Mouse (Mus musculus) naive thymus-derived CD4-positive, alpha-beta T cell, adult 2 months (primary cell): ENCODE measurements around the gene Hspa1a.

Experiments
- DNase-seq: peaks from one replicate; pipeline ENCODE4 v3.0.0-alpha.2; 2011; ENCODE audit warnings: low read depth

Gene Hspa1a

DNA sequence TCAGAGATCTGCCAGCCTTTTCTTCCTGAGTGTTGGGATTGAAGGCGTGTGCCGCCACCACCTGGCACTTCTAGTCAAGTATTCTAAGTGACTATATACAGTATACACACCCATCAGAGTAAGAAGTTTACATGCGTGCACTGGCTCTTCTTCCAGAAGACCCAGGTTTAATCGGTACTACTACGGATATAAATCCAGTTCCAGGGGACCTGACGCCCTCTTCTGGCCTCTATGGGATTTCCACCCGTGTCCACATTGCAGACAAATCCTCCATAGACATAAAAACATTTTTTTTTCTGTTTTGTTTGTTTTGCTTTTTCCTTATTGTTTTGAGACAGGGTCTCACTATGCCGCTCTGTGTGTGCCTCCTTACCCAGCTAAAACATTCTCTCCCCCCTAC lies 24.4 kb downstream of the Hspa1a start:
- DNase-seq, result peak; percentile 59

DNA sequence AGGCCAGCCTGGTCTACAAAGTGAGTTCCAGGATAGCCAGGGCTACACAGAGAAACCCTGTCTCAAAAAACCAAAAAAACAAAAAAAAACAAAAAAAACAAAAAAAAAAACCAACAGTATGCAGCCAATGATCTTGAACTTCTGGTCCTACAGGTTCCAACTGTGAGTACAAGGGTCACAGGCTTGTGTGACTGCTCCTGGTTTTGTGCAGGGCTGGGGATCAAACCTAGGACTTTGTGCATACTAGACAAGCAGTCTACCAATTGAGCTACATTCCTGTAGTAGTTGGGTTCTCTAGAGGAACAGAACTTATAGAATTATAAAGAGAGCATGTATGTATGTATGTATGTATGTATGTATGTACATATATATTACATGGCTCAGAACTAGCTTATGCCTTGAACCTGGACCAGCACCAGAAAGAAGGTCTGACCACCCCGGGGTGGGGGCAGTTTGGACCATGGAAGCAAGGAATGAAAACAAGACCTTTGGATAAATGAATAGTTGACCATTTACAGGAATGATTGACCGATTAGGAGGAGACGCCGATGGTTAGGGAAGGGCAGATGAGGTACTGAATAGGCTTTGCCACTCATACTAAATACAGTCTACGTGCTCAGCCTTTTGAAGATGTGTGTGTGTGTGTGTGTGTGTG lies 25.3 kb downstream of the Hspa1a start:
- DNase-seq, result no peak

DNA sequence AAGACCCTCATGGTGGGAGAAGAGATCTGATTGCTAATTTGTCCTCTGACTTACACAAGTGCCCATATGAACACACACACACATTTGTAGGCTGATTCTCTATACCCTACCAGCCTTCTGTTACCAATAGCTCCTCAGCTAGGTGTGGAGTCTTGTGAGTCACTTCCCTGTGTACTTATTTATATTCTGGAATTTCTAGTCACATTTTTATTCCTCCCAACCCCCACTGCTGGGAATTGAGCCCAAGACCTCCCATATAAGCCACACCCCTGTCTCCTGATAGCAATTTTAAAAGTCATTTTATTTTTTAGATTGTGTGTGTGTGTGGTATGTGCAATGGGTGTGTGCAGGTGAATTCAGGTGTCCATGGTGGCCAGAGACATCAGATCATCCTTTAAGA lies 27.6 kb downstream of the Hspa1a start:
- no peak for DNase-seq

DNA sequence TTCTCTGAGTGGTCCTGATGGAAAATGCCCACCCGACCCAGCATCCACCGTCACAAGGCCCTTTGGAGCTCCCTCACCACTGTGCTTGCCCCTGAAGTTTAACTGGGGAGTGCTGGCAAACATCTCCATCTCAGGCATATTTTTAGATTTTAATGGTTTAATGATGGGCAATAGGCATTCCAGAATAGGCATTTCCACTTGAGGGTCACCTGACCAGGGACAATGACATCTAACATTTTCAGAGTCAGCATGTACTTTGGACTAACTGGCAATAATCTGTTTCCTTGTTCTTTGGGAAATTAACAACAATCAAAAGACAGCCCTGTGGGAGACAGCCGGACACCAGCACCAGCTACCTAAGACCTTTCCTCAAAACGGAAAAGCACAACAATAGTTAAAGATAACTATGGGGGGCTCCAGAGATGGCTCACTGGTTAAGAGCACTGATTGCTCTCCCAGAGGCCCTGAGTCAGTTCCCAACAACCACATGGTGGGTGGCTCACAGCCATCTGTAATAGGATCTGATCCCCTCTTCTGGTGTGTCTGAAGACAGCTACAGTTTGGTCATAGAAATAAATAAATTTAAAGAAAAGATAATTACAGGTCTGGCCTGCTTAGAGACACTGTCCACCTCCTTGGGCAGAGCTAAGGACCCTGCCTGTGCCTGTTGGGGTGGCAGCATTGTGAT lies 28.7 kb downstream of the Hspa1a start:
- DNase-seq, result no peak

DNA sequence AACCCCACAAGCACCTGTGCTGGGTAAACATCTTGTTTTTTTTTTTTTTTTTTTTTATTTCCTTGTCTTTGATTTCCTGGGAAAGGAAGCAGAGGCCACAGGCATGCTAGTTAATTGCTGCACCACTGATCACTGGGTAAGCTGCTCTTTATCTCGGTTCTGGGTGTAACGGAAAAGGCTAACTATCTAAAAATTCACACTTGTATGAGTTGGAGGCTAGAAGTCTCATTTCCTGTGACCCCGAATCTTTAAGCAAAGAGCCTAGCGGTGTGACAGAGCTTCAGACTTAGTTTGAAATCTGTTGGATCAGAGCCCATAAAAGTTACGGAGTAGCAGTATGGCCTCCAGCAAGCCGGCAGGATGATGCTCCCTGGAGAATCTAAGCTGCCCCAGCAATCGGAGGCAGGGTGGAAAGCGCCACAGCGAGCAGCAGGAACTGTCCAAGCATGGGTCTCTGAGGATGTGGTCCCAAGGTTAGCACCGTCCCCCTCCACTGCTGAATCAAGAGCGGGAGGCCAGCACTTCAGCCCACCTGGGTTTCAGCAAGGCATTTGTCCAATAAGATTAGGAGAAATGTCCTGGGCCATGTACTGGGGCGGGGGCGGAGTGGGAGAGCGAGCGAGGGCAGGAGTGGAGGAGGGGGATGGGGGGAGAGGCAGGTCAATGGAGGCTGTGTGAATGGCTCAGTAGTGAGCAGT lies 30.5 kb downstream of the Hspa1a start:
- DNase-seq, result no peak

DNA sequence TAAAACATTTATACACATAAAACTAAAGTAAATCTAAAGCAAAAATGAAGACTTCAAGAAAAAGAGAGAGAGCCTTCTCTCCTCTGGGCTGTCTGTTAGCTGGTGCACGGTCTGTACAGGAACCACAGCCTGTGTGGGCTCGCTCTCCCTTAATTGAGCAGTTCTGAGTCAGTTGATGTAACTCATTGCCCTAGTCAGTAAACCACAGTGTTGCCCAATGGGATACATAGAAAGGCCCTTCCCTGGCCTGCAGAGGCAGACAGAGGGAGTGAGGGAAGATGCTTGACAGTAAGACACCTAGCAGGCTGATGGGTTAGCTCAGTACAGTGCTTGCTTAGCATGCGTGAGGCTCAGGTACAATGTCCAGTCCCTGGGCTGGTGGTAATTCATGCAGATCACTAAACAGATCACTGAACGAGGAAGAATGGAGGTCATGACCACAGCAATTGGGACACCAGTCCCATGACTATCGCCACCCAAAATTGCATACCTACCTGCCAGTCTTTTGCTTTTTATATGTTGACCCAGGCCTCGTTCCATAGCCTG lies 33.9 kb downstream of the Hspa1a start:
- DNase-seq, result no peak

DNA sequence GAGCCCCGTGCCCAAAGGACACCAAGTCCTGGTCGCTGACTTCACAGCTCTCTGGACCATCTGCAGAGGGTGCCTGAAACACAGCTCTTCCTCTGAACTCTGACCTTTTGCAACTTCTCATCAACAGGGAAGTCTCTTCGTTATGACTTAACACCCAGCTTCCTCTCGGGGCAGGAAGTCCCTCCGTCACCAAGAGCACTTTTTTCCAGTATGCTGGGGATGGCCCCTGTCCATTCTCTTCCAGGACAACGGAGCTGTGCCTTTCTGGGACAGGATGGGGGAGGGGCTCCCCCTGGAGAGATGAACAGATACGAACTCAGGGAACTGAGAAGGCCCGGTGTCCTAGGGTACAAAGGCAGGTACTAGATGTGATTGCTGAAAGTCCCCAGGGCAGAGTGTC lies 37.1 kb downstream of the Hspa1a start:
- no peak for DNase-seq

DNA sequence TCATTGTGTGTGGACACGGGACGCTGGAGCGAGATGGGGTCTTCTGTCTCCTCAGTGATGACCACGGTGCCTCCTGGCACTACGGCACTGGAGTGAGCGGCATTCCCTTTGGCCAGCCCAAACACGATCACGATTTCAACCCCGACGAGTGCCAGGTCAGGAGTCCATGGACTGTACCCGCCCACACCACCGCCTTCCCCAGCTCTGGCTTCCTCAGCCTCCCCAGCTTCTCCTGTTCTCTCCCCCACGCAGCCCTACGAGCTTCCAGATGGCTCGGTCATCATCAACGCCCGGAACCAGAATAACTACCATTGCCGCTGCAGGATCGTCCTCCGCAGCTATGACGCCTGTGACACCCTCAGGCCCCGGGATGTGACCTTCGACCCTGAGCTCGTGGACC lies 37.9 kb downstream of the Hspa1a start:
- no peak for DNase-seq

DNA sequence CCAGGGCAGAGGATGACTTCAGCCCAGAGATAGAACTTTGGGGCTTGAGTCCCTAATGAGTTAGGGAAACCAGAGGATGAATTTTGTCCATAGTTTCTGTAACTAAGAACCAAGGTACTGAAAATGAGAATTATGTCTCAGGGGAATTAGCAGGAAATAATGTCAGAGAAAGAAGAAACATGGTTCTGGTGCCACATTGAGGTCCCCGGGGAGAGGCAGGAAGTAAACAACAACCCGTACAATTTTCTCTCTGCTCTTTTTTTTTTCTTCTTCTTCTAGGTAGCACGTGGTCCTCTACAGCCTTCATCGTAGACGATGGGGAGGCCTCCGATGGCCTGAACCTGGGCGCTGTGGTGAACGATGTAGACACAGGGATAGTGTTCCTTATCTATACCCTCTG lies 39.7 kb downstream of the Hspa1a start:
- peak; percentile 60 for DNase-seq

DNA sequence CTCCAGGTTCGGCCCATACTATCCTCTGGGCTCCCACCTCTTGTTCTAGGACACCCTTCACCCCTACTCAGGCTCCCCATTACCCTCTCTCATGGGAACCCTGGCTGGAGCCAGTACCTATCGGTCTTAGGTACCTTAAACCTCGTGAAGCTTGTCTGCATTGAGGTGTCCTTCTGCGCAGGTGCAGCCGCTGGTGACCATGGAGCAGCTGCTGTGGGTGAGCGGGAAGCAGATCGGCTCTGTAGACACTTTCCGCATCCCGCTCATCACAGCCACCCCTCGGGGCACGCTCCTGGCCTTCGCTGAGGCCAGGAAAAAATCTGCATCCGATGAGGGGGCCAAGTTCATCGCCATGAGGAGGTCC lies 40.2 kb downstream of the Hspa1a start:
- DNase-seq, result peak; percentile 69

DNA sequence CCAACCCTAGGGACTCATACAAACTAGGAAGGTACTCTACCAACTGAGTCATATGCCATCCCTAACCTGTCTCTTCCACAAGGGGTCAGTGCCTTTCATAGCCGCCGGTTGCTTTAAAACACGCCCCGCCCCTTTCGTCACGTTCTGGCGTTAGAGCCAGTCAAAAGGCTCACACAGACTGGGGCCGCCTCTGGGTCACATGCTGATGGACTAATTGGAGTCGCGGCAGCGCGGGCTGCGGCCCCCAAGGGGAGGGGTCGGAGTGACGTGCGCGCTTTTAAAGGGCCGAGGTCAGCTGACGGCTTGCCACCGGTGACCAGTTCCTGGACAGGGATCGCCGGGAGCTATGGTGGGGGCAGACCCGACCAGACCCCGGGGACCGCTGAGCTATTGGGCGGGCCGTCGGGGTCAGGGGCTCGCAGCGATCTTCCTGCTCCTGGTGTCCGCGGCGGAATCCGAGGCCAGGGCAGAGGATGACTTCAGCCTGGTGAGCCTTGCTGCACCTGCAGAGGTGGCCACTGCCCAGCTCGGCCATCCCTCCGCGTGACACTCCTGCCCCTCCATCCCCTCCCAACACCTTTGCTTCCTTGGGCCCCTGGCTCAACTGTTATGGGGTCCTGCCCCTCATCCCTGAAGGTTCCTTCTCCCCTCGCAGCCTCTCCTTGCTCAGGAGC lies 40.8 kb downstream of the Hspa1a start, which contains the start of gene Neu1:
Gene Neu1, plus strand, starts transcription at position 193 of the 674 bp plus-strand sequence.
- DNase-seq, result peak; percentile 97

DNA sequence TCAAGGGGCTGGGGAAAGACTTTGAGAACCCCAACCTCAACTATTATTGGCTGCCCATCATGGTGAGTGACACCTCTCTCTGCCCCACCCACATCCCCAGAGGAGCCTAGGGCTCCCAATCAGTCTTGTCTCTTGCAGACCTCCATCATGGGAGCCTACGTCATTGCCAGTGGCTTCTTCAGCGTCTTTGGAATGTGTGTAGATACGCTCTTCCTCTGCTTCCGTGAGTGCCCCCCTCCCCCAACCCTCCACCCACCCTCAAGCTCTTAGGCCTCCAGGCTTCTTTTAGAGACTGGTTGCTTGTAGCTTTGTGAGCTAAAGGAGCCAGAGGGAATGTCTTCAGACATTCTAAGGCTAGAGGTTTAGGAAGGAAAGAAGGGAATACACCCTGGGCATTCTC lies 43.1 kb downstream of the Hspa1a start:
- no peak for DNase-seq

DNA sequence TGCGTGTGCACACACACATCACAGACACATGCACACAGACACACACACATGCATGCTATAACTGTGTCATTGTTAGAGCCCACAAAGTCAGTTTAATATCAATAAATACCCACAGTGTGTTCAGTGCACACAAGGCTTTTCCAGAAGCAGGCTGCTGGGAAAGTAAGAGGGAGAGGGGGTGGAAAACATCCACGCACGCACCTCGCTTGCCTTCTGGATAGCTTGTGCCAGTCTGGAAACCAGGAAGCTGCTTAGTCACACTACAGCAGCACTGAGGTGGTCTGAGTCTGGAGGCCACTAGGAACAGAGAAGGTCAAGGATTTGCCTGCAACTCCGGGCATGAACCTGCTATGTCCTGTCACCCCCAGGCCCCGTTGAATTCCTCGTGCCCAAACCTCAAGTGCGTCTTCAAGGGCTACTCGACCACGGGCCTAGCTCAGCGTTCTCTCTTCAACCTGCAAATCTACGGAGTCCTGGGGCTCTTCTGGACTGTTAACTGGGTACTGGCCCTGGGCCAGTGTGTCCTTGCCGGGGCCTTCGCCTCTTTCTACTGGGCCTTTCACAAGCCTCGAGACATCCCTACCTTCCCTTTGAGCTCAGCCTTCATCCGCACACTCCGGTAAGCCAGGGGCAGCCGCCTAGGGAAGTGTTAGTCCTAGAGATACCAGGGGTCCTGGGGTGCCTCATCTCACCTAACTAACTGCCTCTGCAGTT lies 44.5 kb downstream of the Hspa1a start:
- no peak for DNase-seq

DNA sequence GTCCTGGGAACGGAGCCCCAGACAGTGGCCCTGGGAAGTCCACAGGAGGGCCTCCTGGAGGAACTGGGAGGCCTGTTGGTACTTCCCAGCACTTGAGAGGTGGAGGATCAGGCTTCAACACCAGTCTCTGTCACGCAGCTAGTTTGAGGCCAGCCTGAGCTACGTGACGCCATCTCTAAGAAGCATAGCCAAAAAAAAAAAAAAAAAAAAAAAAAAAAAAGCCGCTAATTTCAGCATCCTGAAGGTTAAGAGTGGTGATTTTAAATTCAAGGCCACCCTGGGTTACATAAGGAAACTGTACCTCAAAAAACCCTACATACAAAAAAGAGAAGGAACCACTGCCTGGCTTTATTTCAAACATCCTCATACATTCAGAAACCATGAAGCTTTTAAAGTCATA lies 47.7 kb downstream of the Hspa1a start:
- no peak for DNase-seq

DNA sequence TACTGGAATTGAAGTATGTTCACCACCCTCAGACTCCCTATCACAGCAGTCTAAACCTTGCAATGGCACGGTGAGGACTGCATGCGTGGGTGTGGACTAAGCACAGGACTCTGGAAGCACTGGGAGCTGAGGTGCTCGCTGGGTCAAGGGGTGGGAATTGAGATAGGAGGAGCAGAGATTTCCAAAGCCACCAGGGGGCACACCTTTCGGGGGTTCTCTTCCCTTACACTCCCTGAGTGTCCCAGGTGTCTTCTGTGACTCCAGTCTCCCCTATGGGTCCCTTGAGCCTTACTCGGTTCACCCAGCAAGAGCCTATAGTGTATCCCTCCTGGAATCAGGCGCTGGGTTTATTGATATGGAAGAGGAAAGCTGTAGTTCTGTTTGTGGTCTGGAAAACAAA lies 49.0 kb downstream of the Hspa1a start:
- DNase-seq, result no peak
